Mouse (Mus musculus) midbrain, embryonic 12.5 days (tissue): ENCODE measurements around the gene Adprh. TPM values are rescaled to one million over a fixed set of nuclear protein-coding genes. Genes with fewer than 3 reads are reported as not detected.

Experiments used
- ATAC-seq: fragments of 200-750 bp; cut with Nextera tagmentation; 2 replicates; pipeline ENCODE4 v1.8.0; 2017; ENCODE audit warnings: low read depth, moderate TSS enrichment, moderate library complexity; ENCODE audit not compliant: low FRiP score
- H3K27ac ChIP-seq: fragments of 300-500 bp; sonication (generic); replicated peaks from 2 replicates; pipeline ENCODE4 v1.5.1; 2016; ENCODE audit warnings: mild to moderate bottlenecking
- H3K27me3 ChIP-seq: fragments of 300-500 bp; sonication (generic); 2 replicates; pipeline ENCODE4 v1.6.1; 2016; ENCODE audit warnings: mild to moderate bottlenecking
- H3K36me3 ChIP-seq: fragments of 300-500 bp; sonication (generic); 2 replicates; pipeline ENCODE4 v1.6.1; 2016
- H3K4me1 ChIP-seq: fragments of 300-500 bp; sonication (generic); 2 replicates; pipeline ENCODE4 v1.6.1; 2016
- H3K4me2 ChIP-seq: fragments of 300-500 bp; sonication (generic); replicated peaks from 2 replicates; pipeline ENCODE4 v1.6.1; 2016; ENCODE audit warnings: mild to moderate bottlenecking, moderate library complexity
- H3K4me3 ChIP-seq: fragments of 300-500 bp; sonication (generic); 2 replicates; pipeline ENCODE4 v1.5.1; 2016; ENCODE audit warnings: mild to moderate bottlenecking
- H3K9ac ChIP-seq: fragments of 300-500 bp; sonication (generic); replicated peaks from 2 replicates; pipeline ENCODE4 v1.6.1; 2016; ENCODE audit warnings: mild to moderate bottlenecking, moderate library complexity
- H3K9me3 ChIP-seq: fragments of 300-500 bp; sonication (generic); 2 replicates; pipeline ENCODE4 v1.6.1; 2016; ENCODE audit warnings: mild to moderate bottlenecking
- WGBS: fragments of 180-500 bp; shearing (Covaris S2); methylation state at CpG from one replicate; pipeline ENCODE4 v1.1.7; 2016; 5-methylcytosine and 5-hydroxymethylcytosine counted together
- polyA plus RNA-seq: library from polyadenylated mRNA; unstranded; fragments of >200 nt; fragmentation: Nextera tagmentation; extraction: Ambion mirVana; gene quantifications from 2 replicates; pipeline ENCODE4 v1.2.1, GENCODE M21; 2016

The Adprh gene
- polyA plus RNA-seq, 1 experiment from 2014 or later: 138 TPM

GRCm38 (mm10) chr16:38475681-38476311 lies 23.3 kb upstream of the Adprh start:
- peaks cover 3% of the 10 kb centered on the region for H3K27me3 ChIP-seq
- peak overlapping the region; percentile 65; the same call in 1 of the 2 replicates for H3K4me2 ChIP-seq
- H3K27ac ChIP-seq: no peak overlapping the region
- H3K4me1 ChIP-seq: peaks cover 10% of the 10 kb centered on the region
- ATAC-seq: no peak
- H3K9me3 ChIP-seq: no peaks in the 10 kb centered on the region
- H3K4me3 ChIP-seq: no peak overlapping the region
- no peaks in the 10 kb centered on the region for H3K36me3 ChIP-seq
- no peak overlapping the region for H3K9ac ChIP-seq
- WGBS: 60% methylated on average over 4 of the region's 4 CpGs

GRCm38 (mm10) chr16:38474677-38475286 lies 22.3 kb upstream of the Adprh start:
- Histone ChIP-seq H3K27me3 (peaks cover 3% of the 10 kb centered on the region), H3K36me3 (no peaks in the 10 kb centered on the region), H3K9me3 (no peaks in the 10 kb centered on the region), H3K4me2 (no peak overlapping the region), H3K4me3 (no peak overlapping the region), H3K9ac (no peak overlapping the region), H3K4me1 (peaks cover 10% of the 10 kb centered on the region), H3K27ac (no peak overlapping the region)
- ATAC-seq: no peak
- WGBS: 91% methylated on average over 9 of the region's 9 CpGs

- H3K4me3 ChIP-seq: no peak overlapping the region
- ATAC-seq: no peak
These were observed 21.2 kb upstream of the Adprh start for GRCm38 (mm10) chr16:38473661-38474060.

GRCm38 (mm10) chr16:38472507-38472873 lies 20.0 kb upstream of the Adprh start:
- ATAC-seq: no peak
- Histone ChIP-seq H3K9me3 (no peaks in the 10 kb centered on the region), H3K4me1 (peaks cover 10% of the 10 kb centered on the region)

More at GRCm38 (mm10) chr16:38473661-38474060, 21.2 kb upstream of the Adprh start:
- peaks cover 10% of the 10 kb centered on the region for H3K4me1 ChIP-seq
- H3K36me3 ChIP-seq: no peaks in the 10 kb centered on the region
- H3K27ac ChIP-seq: no peak overlapping the region
- no peak overlapping the region for H3K9ac ChIP-seq
- H3K27me3 ChIP-seq: peaks cover 3% of the 10 kb centered on the region
- no peaks in the 10 kb centered on the region for H3K9me3 ChIP-seq
- H3K4me2 ChIP-seq: no peak overlapping the region
- 89% methylated on average over 5 of the region's 5 CpGs for WGBS

GRCm38 (mm10) chr16:38471697-38472506 lies 19.4 kb upstream of the Adprh start:
- no peak overlapping the region for H3K4me3 ChIP-seq
- no peak overlapping the region for H3K4me2 ChIP-seq
- WGBS: 75% methylated on average over 11 of the region's 11 CpGs
- no peaks in the 10 kb centered on the region for H3K36me3 ChIP-seq
- H3K4me1 ChIP-seq: peaks cover 7% of the 10 kb centered on the region
- no peaks in the 10 kb centered on the region for H3K9me3 ChIP-seq
- no peak overlapping the region for H3K9ac ChIP-seq
- H3K27ac ChIP-seq: no peak overlapping the region
- ATAC-seq: no peak
- H3K27me3 ChIP-seq: no peaks in the 10 kb centered on the region

More at GRCm38 (mm10) chr16:38472507-38472873, 20.0 kb upstream of the Adprh start:
- Histone ChIP-seq H3K36me3 (no peaks in the 10 kb centered on the region), H3K27ac (no peak overlapping the region), H3K9ac (no peak overlapping the region), H3K4me3 (no peak overlapping the region), H3K4me2 (no peak overlapping the region), H3K27me3 (no peaks in the 10 kb centered on the region)
- 91% methylated on average over 5 of the region's 5 CpGs for WGBS

- Histone ChIP-seq H3K36me3 (no peaks in the 10 kb centered on the region), H3K4me3 (no peak overlapping the region), H3K9me3 (no peaks in the 10 kb centered on the region), H3K4me2 (no peak overlapping the region), H3K9ac (no peak overlapping the region), H3K4me1 (no peaks in the 10 kb centered on the region), H3K27me3 (no peaks in the 10 kb centered on the region), H3K27ac (no peak overlapping the region)
- WGBS: 77% methylated on average over 8 of the region's 8 CpGs
- no peak for ATAC-seq
These were observed 16.9 kb upstream of the Adprh start for GRCm38 (mm10) chr16:38469437-38469836.

- no peak for ATAC-seq
- Histone ChIP-seq H3K27me3 (no peaks in the 10 kb centered on the region), H3K9ac (no peak overlapping the region), H3K27ac (no peak overlapping the region), H3K9me3 (no peaks in the 10 kb centered on the region), H3K4me2 (no peak overlapping the region), H3K36me3 (no peaks in the 10 kb centered on the region), H3K4me3 (no peak overlapping the region), H3K4me1 (no peaks in the 10 kb centered on the region)
- WGBS: 23% methylated on average over 3 of the region's 3 CpGs
These were observed 16.2 kb upstream of the Adprh start for GRCm38 (mm10) chr16:38468706-38469018.

GRCm38 (mm10) chr16:38467917-38468705 lies 15.6 kb upstream of the Adprh start:
- Histone ChIP-seq H3K36me3 (no peaks in the 10 kb centered on the region), H3K4me3 (no peak overlapping the region)
- ATAC-seq: no peak

GRCm38 (mm10) chr16:38467091-38467916 lies 14.8 kb upstream of the Adprh start:
- Histone ChIP-seq H3K27ac (no peak overlapping the region), H3K9me3 (no peaks in the 10 kb centered on the region), H3K4me1 (no peaks in the 10 kb centered on the region), H3K9ac (no peak overlapping the region), H3K27me3 (no peaks in the 10 kb centered on the region), H3K4me2 (no peak overlapping the region), H3K4me3 (no peak overlapping the region), H3K36me3 (no peaks in the 10 kb centered on the region)
- 89% methylated on average over 13 of the region's 13 CpGs for WGBS
- ATAC-seq: no peak

More at GRCm38 (mm10) chr16:38467917-38468705, 15.6 kb upstream of the Adprh start:
- H3K27ac ChIP-seq: no peak overlapping the region
- no peaks in the 10 kb centered on the region for H3K4me1 ChIP-seq
- H3K4me2 ChIP-seq: no peak overlapping the region
- H3K27me3 ChIP-seq: no peaks in the 10 kb centered on the region
- no peaks in the 10 kb centered on the region for H3K9me3 ChIP-seq
- no peak overlapping the region for H3K9ac ChIP-seq
- 80% methylated on average over 8 of the region's 8 CpGs for WGBS

- no peaks in the 10 kb centered on the region for H3K36me3 ChIP-seq
- H3K4me2 ChIP-seq: no peak overlapping the region
- H3K9ac ChIP-seq: no peak overlapping the region
- ATAC-seq: no peak
- H3K4me1 ChIP-seq: no peaks in the 10 kb centered on the region
- H3K9me3 ChIP-seq: no peaks in the 10 kb centered on the region
- H3K27ac ChIP-seq: no peak overlapping the region
- H3K27me3 ChIP-seq: no peaks in the 10 kb centered on the region
- WGBS: 76% methylated on average over 4 of the region's 4 CpGs
- no peak overlapping the region for H3K4me3 ChIP-seq
These were observed 13.6 kb upstream of the Adprh start for GRCm38 (mm10) chr16:38466089-38466488.

- H3K36me3 ChIP-seq: no peaks in the 10 kb centered on the region
- 93% methylated on average over 5 of the region's 5 CpGs for WGBS
- no peak overlapping the region for H3K4me2 ChIP-seq
- H3K4me3 ChIP-seq: no peak overlapping the region
- H3K9me3 ChIP-seq: no peaks in the 10 kb centered on the region
- H3K4me1 ChIP-seq: no peaks in the 10 kb centered on the region
- no peaks in the 10 kb centered on the region for H3K27me3 ChIP-seq
- H3K27ac ChIP-seq: no peak overlapping the region
- no peak overlapping the region for H3K9ac ChIP-seq
- ATAC-seq: no peak
These were observed 10.8 kb upstream of the Adprh start for GRCm38 (mm10) chr16:38463305-38463704.
